Mouse (Mus musculus) cerebellum, adult 18-20 months (tissue): ENCODE results near the gene Baz1b.

ENCODE experiments used
- DNase-seq, 2 experiments: peaks; one replicate each; pipeline ENCODE4 v3.0.0; 2021

Gene Baz1b

DNA sequence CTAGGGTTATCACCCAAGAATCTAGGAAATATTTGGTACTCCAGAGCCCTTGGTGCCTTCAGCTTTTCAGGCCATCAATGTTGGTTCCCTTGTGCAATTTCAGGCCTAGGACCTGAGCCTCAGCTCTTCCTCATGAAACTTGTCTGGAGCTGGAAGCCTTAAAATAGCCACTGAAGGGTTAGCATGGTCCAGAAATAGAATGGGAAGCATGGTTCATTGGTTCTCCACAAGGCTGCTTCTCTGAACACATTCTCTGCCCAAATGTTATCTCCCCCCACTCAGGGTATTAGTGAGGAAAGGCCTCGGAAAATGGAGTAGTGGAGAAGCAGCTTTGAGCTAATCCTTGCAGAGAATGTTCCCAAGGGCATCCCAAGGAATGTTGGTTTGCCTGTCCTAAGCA is 54.4 kb downstream of the Baz1b start:
- DNase-seq = no peak

- no peak for DNase-seq
These were observed 55.1 kb downstream of the Baz1b start for GRCm38 (mm10) chr5:135242136-135242535.

DNA sequence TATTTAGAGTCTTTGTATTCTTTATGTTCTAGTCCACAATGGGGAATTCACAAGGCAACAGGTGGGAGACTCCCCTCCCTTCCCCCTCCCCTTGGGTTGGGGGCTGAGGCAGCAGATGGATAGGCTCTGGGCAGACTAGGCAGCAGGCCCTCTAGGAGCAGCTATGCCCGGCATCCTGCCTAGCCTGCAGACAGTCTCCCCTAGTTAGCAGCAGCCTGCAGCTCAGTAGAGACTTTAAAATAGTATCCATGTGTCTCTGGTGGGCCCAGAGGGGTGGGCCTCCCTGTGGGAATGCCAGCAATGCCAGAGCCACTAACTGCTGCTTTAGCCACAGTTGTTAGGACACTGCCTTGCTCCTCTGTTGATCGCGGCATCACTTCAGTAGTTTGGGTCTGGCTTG is 55.5 kb downstream of the Baz1b start:
- no peak for DNase-seq

DNA sequence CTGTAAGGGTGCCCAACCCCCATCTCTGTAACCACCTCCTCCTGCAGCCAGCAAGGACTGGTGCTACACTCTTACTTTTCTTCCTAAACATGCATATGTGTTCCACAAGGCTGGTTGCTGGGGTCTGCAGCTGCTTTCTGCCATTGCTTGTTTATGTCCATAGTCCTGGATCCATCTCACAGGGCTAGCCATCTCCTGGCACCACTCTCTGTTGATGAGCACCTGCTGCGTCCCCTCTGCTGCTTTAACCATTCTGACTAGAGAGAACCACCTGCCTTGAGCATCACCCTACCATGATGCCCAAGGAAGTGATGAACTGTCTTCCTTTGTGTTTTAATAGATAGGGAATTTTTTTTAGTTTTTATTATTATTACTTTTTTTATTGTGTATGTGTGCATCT is 56.1 kb downstream of the Baz1b start:
- DNase-seq = peak in 1 of 2 experiments; percentile 47

GRCm38 (mm10) chr5:135246531-135246930 is 59.5 kb downstream of the Baz1b start:
- no peak for DNase-seq

DNA sequence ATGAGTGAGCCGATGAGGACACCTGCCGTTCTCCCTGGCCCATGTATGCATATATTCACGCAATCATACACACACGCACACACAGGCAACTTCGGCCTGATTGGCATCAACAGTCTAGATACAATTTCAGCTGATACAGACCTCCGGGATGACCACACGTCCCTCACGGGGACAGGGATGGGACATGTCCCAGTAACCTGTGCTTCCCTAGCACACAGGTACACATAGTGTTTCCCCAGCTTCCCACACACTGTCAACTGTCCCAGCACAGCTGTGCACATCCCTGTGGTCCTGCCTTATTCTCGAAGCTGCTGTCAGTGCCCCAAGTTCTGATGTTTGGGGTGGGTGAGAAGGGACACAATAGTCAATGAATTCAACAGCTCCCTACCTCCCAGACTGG is 60.3 kb downstream of the Baz1b start:
- no peak for DNase-seq

DNA sequence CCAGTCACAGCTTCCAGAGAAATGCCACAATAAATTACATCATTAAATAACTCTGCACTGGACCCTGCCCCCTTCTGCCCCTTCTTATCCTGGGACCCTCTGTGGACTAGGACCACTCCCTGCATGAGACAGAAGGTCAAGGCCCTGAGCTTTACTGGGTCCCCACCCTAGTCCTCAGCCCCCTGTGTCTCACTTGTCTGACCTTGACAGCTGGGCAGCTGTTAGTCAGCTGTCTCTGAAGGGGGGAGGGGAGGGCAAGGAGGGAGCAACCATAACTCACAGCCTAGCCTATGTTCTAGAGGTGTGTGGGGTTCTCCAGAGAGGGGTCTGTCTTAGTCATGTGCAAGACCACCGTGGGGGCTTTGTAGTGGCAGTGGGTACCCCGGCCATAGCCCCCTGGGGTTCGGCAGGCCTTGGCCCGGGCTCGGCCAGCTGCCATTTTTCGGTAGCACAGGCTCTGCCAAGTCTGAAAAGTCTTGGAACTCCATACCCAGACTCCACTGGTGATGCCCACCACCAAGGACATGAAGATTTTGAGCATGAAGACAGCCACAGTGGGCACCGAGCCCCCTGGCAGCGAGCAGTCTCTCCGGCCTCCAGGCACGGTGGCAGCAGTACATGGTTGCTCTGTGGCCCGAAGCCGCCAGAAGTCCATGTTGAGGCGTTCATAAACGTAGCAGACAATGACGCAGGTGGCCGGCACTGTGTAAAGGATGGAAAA is 62.1 kb downstream of the Baz1b start:
- DNase-seq = no peak

GRCm38 (mm10) chr5:135250186-135251078 is 63.4 kb downstream of the Baz1b start:
- no peak for DNase-seq

- DNase-seq = peak; percentile 44 to 70
These were observed 64.0 kb downstream of the Baz1b start, which contains the start of gene Fzd9 for GRCm38 (mm10) chr5:135251079-135251454. Gene Fzd9 (minus strand): TSS chr5:135251230.

- no peak for DNase-seq
These were observed 66.8 kb downstream of the Baz1b start for GRCm38 (mm10) chr5:135253741-135254401.

- DNase-seq = no peak
These were observed 69.1 kb downstream of the Baz1b start for GRCm38 (mm10) chr5:135256166-135256565.

DNA sequence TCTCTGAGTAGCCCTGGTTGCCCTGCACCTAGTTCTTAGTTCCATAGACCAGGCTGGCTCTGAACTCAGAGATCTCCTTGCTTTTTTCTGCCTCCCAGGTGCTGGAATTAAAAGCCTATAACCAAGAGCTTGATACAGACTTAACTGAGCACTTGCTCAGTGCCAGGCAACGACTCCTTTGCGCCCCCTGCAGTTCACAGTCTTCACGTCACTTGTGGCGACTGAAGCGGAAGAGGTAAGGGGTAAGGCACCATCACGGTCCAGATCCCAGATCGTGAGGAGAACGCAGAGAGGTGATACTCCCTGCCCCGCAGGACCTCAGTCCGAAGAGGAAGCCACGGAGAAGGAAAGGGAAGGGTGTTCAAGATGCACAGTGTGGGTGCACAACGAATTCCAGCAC is 70.5 kb downstream of the Baz1b start:
- DNase-seq = no peak

DNA sequence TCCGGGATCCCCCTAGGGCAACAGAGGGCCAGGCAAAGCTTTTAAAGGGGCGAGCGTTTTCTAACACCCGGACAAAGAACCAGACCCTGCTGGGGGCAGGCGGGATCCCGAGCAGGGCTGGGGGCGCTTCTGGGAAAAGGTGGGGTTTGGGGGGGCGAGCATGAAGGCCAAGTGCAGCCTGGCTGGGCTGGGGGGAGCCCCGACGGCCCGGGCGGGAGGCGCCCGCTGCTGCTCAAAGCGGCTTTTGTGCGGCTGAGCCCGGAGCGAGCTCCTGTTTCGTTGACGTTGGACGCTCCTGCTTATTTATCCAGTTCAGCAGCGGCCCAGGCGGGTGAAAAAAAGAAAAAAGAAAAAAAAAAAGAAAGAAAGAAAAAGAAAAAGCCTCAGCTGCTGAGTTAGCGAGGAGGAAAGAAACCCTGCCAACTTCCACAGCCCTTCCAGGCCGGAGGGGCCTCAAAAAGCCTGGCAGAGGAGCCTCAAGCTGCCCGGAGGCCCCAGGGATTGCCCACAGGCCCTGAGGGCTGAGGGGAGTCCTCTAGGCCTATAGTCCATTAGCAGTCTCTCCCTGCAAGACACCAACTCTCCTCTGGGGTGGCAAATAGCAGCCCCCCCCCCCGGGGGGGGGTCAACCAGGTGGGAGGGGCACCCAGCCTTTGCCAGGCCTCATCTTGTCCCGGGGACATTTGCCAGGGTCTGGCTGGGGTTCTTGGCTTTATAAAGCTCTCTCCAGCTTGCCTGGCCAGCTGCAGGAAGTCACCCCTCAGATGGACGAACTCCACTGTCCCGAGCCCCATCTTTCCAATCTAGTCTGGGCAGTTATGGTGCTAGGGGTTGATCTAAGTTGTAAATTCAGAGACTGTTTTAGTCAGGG is 71.5 kb downstream of the Baz1b start:
- no peak for DNase-seq

DNA sequence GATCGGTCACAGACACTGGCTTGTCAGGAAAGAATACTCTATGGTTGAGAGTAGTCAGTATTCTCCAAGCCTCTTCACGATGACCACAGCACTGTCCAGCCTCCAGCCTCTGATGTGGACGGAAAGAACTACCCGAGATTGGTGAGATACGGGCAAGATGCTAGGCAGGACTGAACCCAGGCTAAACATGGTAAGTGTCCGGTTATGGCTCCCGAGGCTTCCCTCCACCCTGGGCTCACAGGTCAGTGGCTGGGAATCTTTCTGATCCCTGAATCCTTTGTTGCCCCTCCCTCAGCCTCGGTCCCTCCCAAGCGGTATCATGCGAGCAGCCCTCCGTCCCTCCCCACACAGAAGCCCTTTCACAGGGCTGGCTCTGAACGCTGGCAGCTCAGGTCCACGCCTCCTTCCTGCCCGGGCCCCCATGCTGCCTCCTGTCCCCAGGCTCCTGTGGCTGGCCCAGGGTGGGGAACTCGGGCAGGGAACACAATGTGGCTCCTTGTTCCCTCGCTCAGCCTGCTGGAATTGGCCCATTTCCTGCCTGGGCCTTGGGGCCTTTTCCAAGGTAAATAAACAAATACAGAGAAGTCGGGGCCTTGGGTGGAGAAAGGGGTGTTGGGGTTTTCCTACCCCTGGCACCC is 76.9 kb downstream of the Baz1b start:
- no peak for DNase-seq

- DNase-seq = no peak
These were observed 77.5 kb downstream of the Baz1b start for GRCm38 (mm10) chr5:135264548-135264947.

DNA sequence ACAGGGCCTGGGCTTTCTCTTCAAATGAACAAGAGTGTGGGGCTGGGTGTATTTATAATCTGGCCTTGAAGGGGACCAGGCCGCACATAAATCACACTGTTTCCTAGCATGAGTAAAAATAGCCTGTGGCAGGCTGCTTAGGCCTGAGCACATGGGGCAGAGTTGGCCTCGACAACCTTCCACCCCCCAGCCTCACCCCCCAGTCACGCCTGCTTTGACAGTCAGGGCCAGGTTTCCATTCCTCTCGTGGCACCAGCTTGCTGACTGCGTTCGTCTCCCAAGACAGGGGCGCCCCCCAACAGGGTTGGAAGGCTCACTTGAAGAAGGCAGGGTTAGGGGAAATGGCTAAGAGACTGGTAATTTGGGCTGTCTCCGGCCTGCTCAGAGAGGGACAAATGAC is 82.4 kb downstream of the Baz1b start:
- DNase-seq = no peak

GRCm38 (mm10) chr5:135270361-135270760 is 83.3 kb downstream of the Baz1b start:
- no peak for DNase-seq

DNA sequence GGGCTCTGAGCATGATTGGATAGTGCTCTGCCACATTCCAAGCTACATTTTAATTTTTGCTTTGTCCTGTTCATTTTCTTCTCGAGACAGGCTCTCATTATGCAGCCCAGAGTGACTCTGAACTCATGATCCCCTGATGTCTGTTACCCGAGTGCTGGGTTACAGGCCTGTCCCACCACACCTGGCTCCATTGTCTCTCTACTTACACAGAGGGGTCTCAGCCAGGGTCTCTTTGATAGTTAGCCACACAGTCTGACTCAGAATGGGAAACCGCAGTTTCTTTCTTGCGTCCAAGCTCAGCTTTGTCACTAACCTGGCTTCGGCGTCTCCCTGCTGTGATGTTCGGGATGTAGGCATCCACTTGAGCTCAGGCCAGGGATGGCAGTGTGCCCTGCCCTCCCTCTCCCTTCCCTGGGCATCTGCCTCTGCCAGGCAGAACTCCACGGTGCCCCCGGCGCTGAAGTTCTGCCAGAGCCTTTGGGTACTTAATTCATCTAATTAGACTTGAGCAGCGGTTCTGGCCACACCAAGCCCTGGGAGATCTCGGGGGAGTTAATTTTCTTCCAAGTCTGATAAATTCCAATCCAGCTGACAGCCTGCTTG is 84.6 kb downstream of the Baz1b start:
- DNase-seq = peak; percentile 42 to 52

DNA sequence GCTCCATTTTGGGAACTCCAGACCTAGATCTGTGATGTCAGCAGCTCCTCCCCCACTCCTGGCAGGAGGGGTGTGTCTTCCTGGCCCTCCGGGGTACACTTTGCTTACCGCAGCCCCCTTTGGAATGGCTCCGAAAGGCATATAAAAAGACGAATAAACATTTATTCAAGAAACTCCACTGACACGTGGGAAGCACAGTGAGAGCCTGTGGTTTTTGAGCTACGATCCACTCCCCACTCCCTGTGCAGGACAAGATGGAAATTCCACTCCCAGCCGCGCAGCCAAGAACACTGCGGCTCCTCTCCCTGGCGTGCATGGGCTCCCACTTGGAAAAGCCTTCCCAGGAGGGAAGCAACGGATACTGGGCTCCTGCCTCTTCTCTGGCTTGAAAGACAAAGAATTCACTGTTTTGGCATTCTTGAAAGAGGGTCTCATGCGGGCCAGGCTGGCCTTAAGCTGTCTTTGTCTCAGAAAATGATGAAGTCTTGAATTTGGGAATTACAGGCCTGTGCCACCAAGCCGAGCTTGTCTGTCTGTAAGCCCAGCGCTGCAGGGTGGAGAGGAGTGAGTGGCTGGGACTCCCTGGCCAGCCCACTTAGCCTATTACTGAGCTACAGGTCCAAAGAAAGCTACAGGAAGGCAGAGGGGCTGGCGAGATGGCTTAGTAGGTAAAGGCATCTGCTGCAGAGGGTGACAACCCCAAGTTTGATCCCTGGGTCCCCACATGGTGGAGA is 87.8 kb downstream of the Baz1b start:
- no peak for DNase-seq

DNA sequence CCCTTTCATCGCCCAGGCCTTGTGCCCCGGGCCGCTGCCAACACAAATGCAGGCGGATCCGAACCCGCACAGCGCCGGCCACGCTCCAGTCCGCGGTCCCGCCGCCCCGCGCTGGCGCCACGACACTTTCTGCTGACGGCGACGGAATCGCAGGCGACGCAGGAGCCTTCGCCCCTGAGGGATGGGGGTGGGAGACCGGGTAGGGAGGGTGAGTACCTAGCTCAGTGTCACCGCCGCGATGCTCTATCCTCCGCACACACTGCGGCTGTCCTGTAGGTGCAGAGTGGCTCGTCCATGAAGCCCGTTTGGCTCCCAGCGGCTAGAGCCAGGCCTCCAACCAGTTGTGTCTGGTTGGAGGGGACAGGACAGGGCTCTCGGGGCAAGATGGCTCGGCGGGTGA is 89.5 kb downstream of the Baz1b start:
- DNase-seq = no peak

DNA sequence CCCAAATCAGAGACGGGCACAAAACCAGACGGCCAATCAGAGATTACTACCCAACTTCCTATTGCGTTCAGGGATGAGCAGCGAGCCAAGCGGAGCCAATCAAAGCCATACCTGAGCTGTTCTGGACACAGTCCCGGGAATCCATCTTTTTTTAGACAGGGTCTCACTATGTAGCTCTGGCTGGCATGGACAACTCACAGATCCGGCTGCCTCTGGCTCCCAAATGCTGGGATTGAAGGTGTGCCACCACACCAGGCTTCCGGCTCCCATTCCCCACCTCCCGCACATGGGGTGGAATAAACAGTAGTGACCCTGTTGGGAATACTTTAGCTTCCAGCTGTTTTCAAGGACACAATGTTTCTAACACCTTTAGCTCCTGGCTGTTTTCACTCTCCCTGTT is 93.2 kb downstream of the Baz1b start:
- DNase-seq = no peak
